Mouse (Mus musculus) CD4-positive, CD25-positive, alpha-beta regulatory T cell, adult 2 months (primary cell): ENCODE results near the gene Dnm1.

Experiments used
- DNase-seq: peaks from one replicate; pipeline ENCODE4 v3.0.0-alpha.2; 2012; ENCODE audit warnings: low read depth, low spot score

Dnm1 gene

GRCm38 (mm10) chr2:32283986-32284385 lies 69.2 kb downstream of the Dnm1 start:
- no peak for DNase-seq

DNA sequence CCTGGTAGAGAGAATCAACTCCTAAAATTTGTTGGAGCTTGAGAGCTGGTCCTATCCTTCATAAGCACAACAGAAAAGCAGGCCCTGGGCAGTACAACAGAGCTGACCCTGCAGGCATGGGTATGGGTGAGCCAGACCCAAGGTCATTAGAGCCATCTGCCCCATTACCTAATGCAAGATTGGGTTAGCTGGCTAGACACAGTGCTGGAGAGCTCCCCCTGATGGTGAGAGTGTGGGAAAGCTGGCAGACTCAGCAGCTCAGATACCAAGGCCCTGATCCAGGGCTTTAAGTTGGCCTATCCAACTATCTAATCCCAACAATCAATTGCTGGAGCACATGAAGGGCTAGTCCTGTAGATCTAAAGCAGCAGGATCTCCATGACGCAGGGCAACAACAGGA lies 70.4 kb downstream of the Dnm1 start:
- peak; percentile 78 for DNase-seq

- no peak for DNase-seq
These were observed 70.8 kb downstream of the Dnm1 start for GRCm38 (mm10) chr2:32282289-32282688.

GRCm38 (mm10) chr2:32275823-32276222 lies 77.3 kb downstream of the Dnm1 start:
- no peak for DNase-seq

- DNase-seq: peak; percentile 90
These were observed 92.5 kb downstream of the Dnm1 start for GRCm38 (mm10) chr2:32260635-32261034.

GRCm38 (mm10) chr2:32259657-32260417 lies 93.3 kb downstream of the Dnm1 start, which contains the start of gene Uck1:
Gene Uck1 (minus strand): TSS chr2:32260159.
- DNase-seq: peak; percentile 93

DNA sequence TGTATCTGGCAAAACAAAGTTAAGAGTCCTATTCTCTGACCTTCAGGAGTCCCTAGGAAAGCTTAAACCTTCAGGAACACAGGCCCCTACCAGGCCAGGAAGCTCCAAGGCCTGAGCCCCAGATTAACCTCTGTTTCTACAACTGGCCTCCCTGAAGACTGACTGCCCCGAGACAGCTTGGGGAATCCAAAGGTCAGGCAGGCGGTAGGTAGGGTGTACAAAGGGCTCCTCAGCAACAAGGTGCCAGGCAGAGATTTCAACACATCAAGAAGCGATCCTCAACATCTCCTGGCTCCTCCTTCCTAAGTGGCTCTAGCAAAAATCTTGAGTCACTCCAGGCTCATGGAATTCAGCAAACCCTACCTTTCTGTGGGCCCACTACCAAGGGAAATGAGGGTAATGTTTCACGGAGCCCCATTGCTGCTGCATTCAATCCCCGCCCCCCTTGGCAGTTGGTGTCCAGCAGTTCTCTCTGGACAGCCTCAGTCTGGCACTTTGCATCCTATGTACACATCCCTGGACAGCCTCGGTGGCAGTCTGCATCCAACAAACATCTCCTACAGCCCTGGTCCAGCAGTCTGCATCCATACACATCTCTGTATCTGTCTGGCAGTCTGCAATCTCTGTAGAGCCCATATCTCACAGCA lies 94.1 kb downstream of the Dnm1 start:
- no peak for DNase-seq
